Comparison of ENCODE assay signal across 11 mouse cellular contexts in genomic region chr3:121483266-121484161, GRCm38 (mm10). TPM values are rescaled to one million over a fixed set of nuclear protein-coding genes. Genes with fewer than 3 reads are reported as not detected.
A peak's percentile ranks its signal among the peaks of the same experiment; 100 is the strongest.
DNase-seq lines count a peak whose midpoint lies in the region; ATAC-seq and TF ChIP-seq lines count a peak whose summit lies in the region.
"Had no signal": no experiment of that assay in that cellular context is flagged by ENCODE, and none has a peak within 500 bp of the region (broad histone marks: within the 10 kb centered on the region; RNA-seq: fewer than 3 reads in every experiment).

No protein-coding gene starts in this region.

- no peaks in the 10 kb centered on the region for H3K36me3 ChIP-seq in limb, embryonic 12.5 days
- no peaks in the 10 kb centered on the region for H3K36me3 ChIP-seq in limb, embryonic 10.5 days
- no peaks in the 10 kb centered on the region for H3K36me3 ChIP-seq in forebrain, postnatal 0 days (ENCODE audit: insufficient read depth)
- no peaks in the 10 kb centered on the region for H3K36me3 ChIP-seq in midbrain, embryonic 14.5 days (ENCODE audit: control insufficient read depth, insufficient read depth, low read length)
- H3K36me3 ChIP-seq: G1E had no signal

- no peak overlapping the region for H3K27ac ChIP-seq in limb, embryonic 12.5 days
- H3K27ac ChIP-seq in limb, embryonic 10.5 days, result no peak overlapping the region
- no peak overlapping the region for H3K27ac ChIP-seq in forebrain, postnatal 0 days (ENCODE audit: low read depth, low read length)
- peak overlapping the region; percentile 58; the same call in 1 of the 2 replicates for H3K27ac ChIP-seq in midbrain, embryonic 14.5 days (replicated peaks; ENCODE audit: low read depth, low read length)

- intact Hi-C loops in gastrocnemius, postnatal 14 days (cut with DNase I; ENCODE audit: low total_unique reads), result no loop called here

- peak; percentile 49 to 77 for DNase-seq in adrenal gland, adult (ENCODE audit: inconsistent age in 2 of 2, low spot score in 1 of 2)
- DNase-seq in adrenal gland, postnatal 25 days, result no peak
- DNase-seq in limb, embryonic 10.5 days (ENCODE audit: low spot score), result no peak
- no peak for DNase-seq in forebrain, postnatal 0 days
- peak; percentile 70 for DNase-seq in midbrain, embryonic 14.5 days
- DNase-seq in layer of hippocampus, postnatal 25 days (ENCODE audit: extremely low spot score in 1 of 2, low spot score in 1 of 2), result no peak
- no peak for DNase-seq in gastrocnemius, postnatal 14 days
- DNase-seq: cerebellum, adult 18-20 months; heart, adult 18-20 months had no signal

- H3K27me3 ChIP-seq in limb, embryonic 12.5 days, result peaks cover 7% of the 10 kb centered on the region
- peaks cover 11% of the 10 kb centered on the region; the same call in 1 of the 2 replicates for H3K27me3 ChIP-seq in limb, embryonic 10.5 days (ENCODE audit: low read depth, poor library complexity, severe bottlenecking)
- no peaks in the 10 kb centered on the region for H3K27me3 ChIP-seq in forebrain, postnatal 0 days (ENCODE audit: insufficient read depth, low read length)
- no peaks in the 10 kb centered on the region for H3K27me3 ChIP-seq in midbrain, embryonic 14.5 days (ENCODE audit: control insufficient read depth, insufficient read depth, low read length)

- no peak for ATAC-seq in limb, embryonic 12.5 days (ENCODE audit: insufficient number of reproducible peaks, insufficient read depth, low FRiP score, low TSS enrichment, low read depth)
- ATAC-seq in forebrain, postnatal 0 days, result peak; percentile 18; the same call in 1 of the 2 replicates
- ATAC-seq in midbrain, embryonic 14.5 days (ENCODE audit: low FRiP score, low TSS enrichment), result peak; percentile 35; the same call in 1 of the 2 replicates

- H3K4me1 ChIP-seq in limb, embryonic 12.5 days (replicated peaks), result peaks cover 32% of the 10 kb centered on the region
- peaks cover 35% of the 10 kb centered on the region for H3K4me1 ChIP-seq in limb, embryonic 10.5 days
- H3K4me1 ChIP-seq in forebrain, postnatal 0 days (ENCODE audit: insufficient read depth), result peaks cover 14% of the 10 kb centered on the region
- peaks cover 32% of the 10 kb centered on the region for H3K4me1 ChIP-seq in midbrain, embryonic 14.5 days (ENCODE audit: control insufficient read depth, insufficient read depth, low read length)

- TF ChIP-seq CTCF in forebrain, postnatal 0 days (IDR thresholded peaks at IDR 0.05; ENCODE audit: low read depth), result no peak

- no peak overlapping the region for H3K4me3 ChIP-seq in limb, embryonic 12.5 days (replicated peaks)
- H3K4me3 ChIP-seq in limb, embryonic 10.5 days, result no peak overlapping the region
- no peak overlapping the region for H3K4me3 ChIP-seq in forebrain, postnatal 0 days (ENCODE audit: low read depth, low read length)
- H3K4me3 ChIP-seq in midbrain, embryonic 14.5 days (replicated peaks; ENCODE audit: low read depth, low read length), result no peak overlapping the region

- H3K9ac ChIP-seq in limb, embryonic 12.5 days (replicated peaks), result no peak overlapping the region
- H3K9ac ChIP-seq in forebrain, postnatal 0 days, result no peak overlapping the region
- 0 out of 2 replicates have a peak overlapping the region, but pooled peaks have one; percentile 6 for H3K9ac ChIP-seq in midbrain, embryonic 14.5 days (replicated peaks; ENCODE audit: low read length)

- H3K4me2 ChIP-seq in limb, embryonic 12.5 days, result peak overlapping the region; percentile 1; the same call in 1 of the 2 replicates
- no peak overlapping the region for H3K4me2 ChIP-seq in forebrain, postnatal 0 days (ENCODE audit: low read depth)
- H3K4me2 ChIP-seq in midbrain, embryonic 14.5 days (ENCODE audit: low read length), result peak overlapping the region; percentile 38

- 31% methylated on average over 25 of the region's 25 CpGs for WGBS in limb, embryonic 12.5 days
- WGBS in limb, embryonic 10.5 days, result 41% methylated on average over 25 of the region's 25 CpGs
- 56% methylated on average over 25 of the region's 25 CpGs for WGBS in forebrain, postnatal 0 days
- 29% methylated on average over 25 of the region's 25 CpGs for WGBS in midbrain, embryonic 14.5 days

- H3K9me3 ChIP-seq in limb, embryonic 12.5 days, result no peaks in the 10 kb centered on the region
- no peaks in the 10 kb centered on the region for H3K9me3 ChIP-seq in limb, embryonic 10.5 days (replicated peaks)
- H3K9me3 ChIP-seq in forebrain, postnatal 0 days (ENCODE audit: low read length), result no peaks in the 10 kb centered on the region
- H3K9me3 ChIP-seq in midbrain, embryonic 14.5 days (ENCODE audit: control insufficient read depth, low read length), result no peaks in the 10 kb centered on the region
- H3K9me3 ChIP-seq: G1E had no signal

RNA-seq across cellular contexts. Expression of gene Slc44a3, which starts 48.7 kb away (rescaled TPM):
- total RNA-seq in adrenal gland, postnatal 25 days (2021), result 24.0 and 25.1 TPM in 2 replicates
- 0.65 and 1.5 TPM in 2 replicates for polyA plus RNA-seq in limb, embryonic 12.5 days (2016; fragmentation: Nextera tagmentation; extraction: Ambion mirVana)
- 0.23 and 0.53 TPM in 2 replicates for polyA plus RNA-seq in limb, embryonic 10.5 days (2016; fragmentation: Nextera tagmentation; extraction: Ambion mirVana)
- 0.48 and 1.4 TPM in 2 replicates for total RNA-seq in forebrain, postnatal 0 days (2014; rRNA removed)
- polyA plus RNA-seq in forebrain, postnatal 0 days (2015; fragmentation: Nextera tagmentation; extraction: Ambion mirVana), result 0.40 and 0.52 TPM in 2 replicates
- polyA plus RNA-seq in midbrain, embryonic 14.5 days (2014; fragmentation: Nextera tagmentation; extraction: Ambion mirVana), result 0.51 and 0.63 TPM in 2 replicates
- total RNA-seq in layer of hippocampus, postnatal 25 days (2021), result not detected
- under 1 TPM in 1 of 2 experiments, not detected in 1; 0.16 TPM for total RNA-seq in gastrocnemius, postnatal 14 days (2021)
- polyA plus RNA-seq: G1E had no signal

RNA-seq across cellular contexts. Expression of gene Cnn3, which starts 57.2 kb away (rescaled TPM):
- total RNA-seq in adrenal gland, postnatal 25 days (2021), result 220 and 297 TPM in 2 replicates
- polyA plus RNA-seq in limb, embryonic 12.5 days (2016; fragmentation: Nextera tagmentation; extraction: Ambion mirVana), result 852 and 858 TPM in 2 replicates
- polyA plus RNA-seq in limb, embryonic 10.5 days (2016; fragmentation: Nextera tagmentation; extraction: Ambion mirVana), result 697 and 777 TPM in 2 replicates
- total RNA-seq in forebrain, postnatal 0 days (2014; rRNA removed), result 128 and 150 TPM in 2 replicates
- 307 and 319 TPM in 2 replicates for polyA plus RNA-seq in forebrain, postnatal 0 days (2015; fragmentation: Nextera tagmentation; extraction: Ambion mirVana)
- polyA plus RNA-seq in midbrain, embryonic 14.5 days (2014; fragmentation: Nextera tagmentation; extraction: Ambion mirVana), result 417 and 560 TPM in 2 replicates
- total RNA-seq in layer of hippocampus, postnatal 25 days (2021), result 100 to 1,000 TPM; 109 TPM
- 10 to 100 TPM; 54.0 to 64.5 TPM for total RNA-seq in gastrocnemius, postnatal 14 days (2021)
- polyA plus RNA-seq: G1E had no signal

Comparison
In these comparisons a context has a peak if more than half of its experiments do, and no peak if none do; other contexts are left out.
1. DNase-seq: peak in adrenal gland, adult (2 of 2) and midbrain, embryonic 14.5 days (single experiment); none in adrenal gland, postnatal 25 days (single experiment), limb, embryonic 10.5 days (single experiment), forebrain, postnatal 0 days (single experiment), layer of hippocampus, postnatal 25 days (0 of 2) and gastrocnemius, postnatal 14 days (single experiment).
2. RNA of gene Slc44a3, which starts 48.7 kb away (total RNA-seq): 24.0 to 25.1 TPM in adrenal gland, postnatal 25 days; 0.48 to 1.4 TPM in forebrain, postnatal 0 days, 0.16 TPM in gastrocnemius, postnatal 14 days and not detected in layer of hippocampus, postnatal 25 days; every median in the first group is over 10 times any median in the second.